Mouse (Mus musculus): Measurements from ENCODE around the gene Gm13271. TPM values are rescaled to one million over a fixed set of nuclear protein-coding genes. Genes with fewer than 3 reads are reported as not detected.
"Not testable (repeated sequence)": the region's sequence is repeated elsewhere in the genome, so short reads cannot be mapped to it uniquely, and the experiment has no call there.

Gm13271 gene
- not detected for polyA plus RNA-seq (2012; fragmentation: generic; extraction: Trizol)

DNA sequence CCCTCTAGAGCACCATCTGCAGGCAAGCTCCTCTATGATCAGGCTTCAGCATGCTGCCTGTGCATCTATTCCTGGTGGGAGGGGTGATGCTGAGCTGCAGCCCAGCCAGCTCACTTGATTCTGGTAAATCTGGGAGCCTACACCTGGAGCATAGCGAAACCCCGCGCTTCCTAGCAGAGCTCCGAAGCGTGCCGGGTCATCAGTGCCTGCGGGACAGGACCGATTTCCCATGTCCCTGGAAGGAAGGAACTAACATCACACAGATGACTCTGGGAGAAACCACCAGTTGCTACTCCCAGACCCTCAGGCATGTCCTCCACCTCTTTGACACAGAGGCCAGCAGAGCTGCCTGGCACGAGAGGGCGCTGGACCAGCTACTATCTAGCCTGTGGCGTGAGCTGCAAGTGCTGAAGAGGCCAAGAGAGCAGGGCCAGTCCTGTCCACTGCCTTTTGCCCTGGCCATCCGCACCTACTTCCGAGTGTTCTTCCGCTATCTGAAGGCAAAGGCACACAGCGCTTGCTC lies at the start of gene Gm13271:
Gm13271 (plus strand) TSS at position 51 of the 523 bp plus-strand sequence.
- not testable (repeated sequence) for H3K79me2 ChIP-seq (ENCODE audit: control insufficient read depth, insufficient read depth); H3K4me3 ChIP-seq; H3K36me3 ChIP-seq (ENCODE audit: control insufficient read depth, insufficient read depth); H3K27me3 ChIP-seq (ENCODE audit: control insufficient read depth, insufficient read depth, insufficient read length); H3ac ChIP-seq (ENCODE audit: control insufficient read depth, insufficient read length); H3K4me2 ChIP-seq (ENCODE audit: low read depth)

DNA sequence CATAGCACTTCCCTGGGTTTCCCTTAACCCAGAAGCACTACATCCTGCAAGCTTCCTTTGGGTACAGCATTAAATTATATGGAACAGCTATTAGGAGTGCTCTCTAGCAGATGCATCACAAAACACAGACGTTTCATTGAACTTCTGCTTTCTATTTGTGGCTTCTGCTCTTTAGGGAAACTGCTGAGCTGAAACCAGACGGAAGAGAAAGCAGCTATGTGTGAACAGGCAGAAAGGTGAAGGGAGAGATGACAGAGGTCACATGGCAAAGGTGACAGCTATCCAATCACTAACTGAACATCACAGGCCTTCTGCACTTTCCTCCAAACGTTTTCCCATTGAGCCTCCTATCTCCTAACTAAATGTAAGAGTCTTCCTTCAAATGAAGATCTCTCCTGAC lies 48.7 kb upstream of the Gm13271 start:
- Histone ChIP-seq H3K79me2 (ENCODE audit: control insufficient read depth, insufficient read depth) (no peaks in the 10 kb centered on the region), H3K36me3 (ENCODE audit: control insufficient read depth, insufficient read depth) (no peaks in the 10 kb centered on the region), H3K4me3 (no peak overlapping the region), H3ac (ENCODE audit: control insufficient read depth, insufficient read length) (no peak overlapping the region), H3K27me3 (ENCODE audit: control insufficient read depth, insufficient read depth, insufficient read length) (no peaks in the 10 kb centered on the region), H3K4me2 (ENCODE audit: low read depth) (no peak overlapping the region)
- TF ChIP-seq E2F4 (IDR thresholded peaks at IDR 0.05; ENCODE audit: insufficient read depth) (no peak), REST (IDR thresholded peaks at IDR 0.05; ENCODE audit: insufficient read depth, insufficient read length) (no peak), USF1 (IDR thresholded peaks at IDR 0.05; ENCODE audit: low read depth) (no peak), SRF (IDR thresholded peaks at IDR 0.05; ENCODE audit: control insufficient read depth, insufficient read length, low read depth) (no peak), CEBPB (IDR thresholded peaks at IDR 0.05; ENCODE audit: insufficient read depth, poor library complexity, severe bottlenecking) (no peak), MAX (IDR thresholded peaks at IDR 0.05; ENCODE audit: low read depth) (no peak), TCF3 (IDR thresholded peaks at IDR 0.05; ENCODE audit: insufficient read length, low read depth) (no peak), MYOD1 (IDR thresholded peaks at IDR 0.05; ENCODE audit: control insufficient read depth in 1 of 3, insufficient read length in 2 of 3, low read depth in 2 of 3) (no peak), MYOG (IDR thresholded peaks at IDR 0.05; ENCODE audit: control insufficient read depth in 1 of 3, insufficient read depth in 1 of 3, insufficient read length in 2 of 3, low read depth in 2 of 3) (no peak), POLR2A (IDR thresholded peaks at IDR 0.05; ENCODE audit: insufficient read length, low read depth) (no peak), POLR2AphosphoS2 (IDR thresholded peaks at IDR 0.05; ENCODE audit: insufficient read length, low read depth) (no peak), TCF12 (IDR thresholded peaks at IDR 0.05; ENCODE audit: insufficient read depth, poor library complexity, severe bottlenecking) (no peak)

GRCm38 (mm10) chr4:88707128-88707826 lies 47.4 kb upstream of the Gm13271 start:
- H3K4me2 ChIP-seq (ENCODE audit: low read depth): no peak overlapping the region
- TF ChIP-seq POLR2A (IDR thresholded peaks at IDR 0.05; ENCODE audit: insufficient read length, low read depth) (no peak), CEBPB (IDR thresholded peaks at IDR 0.05; ENCODE audit: insufficient read depth, poor library complexity, severe bottlenecking) (no peak), TCF3 (IDR thresholded peaks at IDR 0.05; ENCODE audit: insufficient read length, low read depth) (no peak)
- H3K27me3 ChIP-seq (ENCODE audit: control insufficient read depth, insufficient read depth, insufficient read length): no peaks in the 10 kb centered on the region
- no peak overlapping the region for H3ac ChIP-seq (ENCODE audit: control insufficient read depth, insufficient read length)
- no peak overlapping the region for H3K4me3 ChIP-seq
- no peaks in the 10 kb centered on the region for H3K36me3 ChIP-seq (ENCODE audit: control insufficient read depth, insufficient read depth)
- no peaks in the 10 kb centered on the region for H3K79me2 ChIP-seq (ENCODE audit: control insufficient read depth, insufficient read depth)

DNA sequence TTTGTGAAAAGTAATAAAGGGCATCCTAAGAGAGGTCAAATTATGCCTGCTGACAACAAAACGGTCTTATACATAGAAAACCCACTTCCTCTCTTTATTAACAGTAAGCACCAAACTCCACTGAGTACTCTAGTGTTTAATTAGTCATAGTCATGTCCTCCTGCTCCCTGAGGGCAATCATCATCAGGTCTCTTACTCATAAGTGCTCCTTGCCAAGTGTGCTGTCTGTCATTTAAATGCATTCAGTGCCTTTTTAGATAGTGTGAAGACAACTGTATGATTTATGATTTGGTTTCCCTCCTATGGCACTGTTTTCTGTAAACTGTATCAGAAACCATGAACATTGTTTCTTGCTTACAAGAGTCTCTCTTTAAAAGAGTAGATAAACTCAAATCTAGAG lies 40.4 kb upstream of the Gm13271 start:
- H3K36me3 ChIP-seq (ENCODE audit: control insufficient read depth, insufficient read depth): peaks cover 17% of the 10 kb centered on the region
- H3ac ChIP-seq (ENCODE audit: control insufficient read depth, insufficient read length): no peak overlapping the region
- peak overlapping the region; percentile 30 for H3K4me2 ChIP-seq (ENCODE audit: low read depth)
- TF ChIP-seq USF1 (IDR thresholded peaks at IDR 0.05; ENCODE audit: low read depth): no peak
- TF ChIP-seq E2F4 (IDR thresholded peaks at IDR 0.05; ENCODE audit: insufficient read depth): no peak
- no peak for TF ChIP-seq MYOG (IDR thresholded peaks at IDR 0.05; ENCODE audit: control insufficient read depth in 1 of 3, insufficient read depth in 1 of 3, insufficient read length in 2 of 3, low read depth in 2 of 3)
- no peak for TF ChIP-seq MYOD1 (IDR thresholded peaks at IDR 0.05; ENCODE audit: control insufficient read depth in 1 of 3, insufficient read length in 2 of 3, low read depth in 2 of 3)
- TF ChIP-seq TCF12 (IDR thresholded peaks at IDR 0.05; ENCODE audit: insufficient read depth, poor library complexity, severe bottlenecking): no peak
- no peak for TF ChIP-seq POLR2A (IDR thresholded peaks at IDR 0.05; ENCODE audit: insufficient read length, low read depth)
- TF ChIP-seq POLR2AphosphoS2 (IDR thresholded peaks at IDR 0.05; ENCODE audit: insufficient read length, low read depth): no peak
- no peak overlapping the region for H3K4me3 ChIP-seq
- no peaks in the 10 kb centered on the region for H3K27me3 ChIP-seq (ENCODE audit: control insufficient read depth, insufficient read depth, insufficient read length)
- H3K79me2 ChIP-seq (ENCODE audit: control insufficient read depth, insufficient read depth): peaks cover 37% of the 10 kb centered on the region

DNA sequence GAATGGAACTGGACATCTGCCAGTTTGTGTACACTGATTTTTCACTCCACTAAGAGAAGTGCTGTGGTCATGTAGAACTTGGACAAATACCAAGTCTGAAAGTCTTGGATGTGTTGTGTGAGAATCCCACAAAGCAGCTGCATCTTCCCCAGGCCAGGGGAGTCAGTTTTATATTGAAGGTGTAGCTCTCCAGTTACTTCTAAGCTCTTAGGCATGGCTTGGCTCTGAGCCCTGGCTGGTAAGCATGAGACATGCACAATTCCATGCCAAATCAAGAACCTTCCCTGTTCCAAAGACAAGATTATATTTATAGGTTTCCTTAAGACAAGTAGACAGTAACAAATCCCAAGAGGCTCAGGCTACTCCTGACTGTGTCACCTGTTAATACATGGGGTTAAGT lies 39.6 kb upstream of the Gm13271 start:
- TF ChIP-seq E2F4 (IDR thresholded peaks at IDR 0.05; ENCODE audit: insufficient read depth) (no peak), TCF3 (IDR thresholded peaks at IDR 0.05; ENCODE audit: insufficient read length, low read depth) (no peak), SRF (IDR thresholded peaks at IDR 0.05; ENCODE audit: control insufficient read depth, insufficient read length, low read depth) (no peak), USF1 (IDR thresholded peaks at IDR 0.05; ENCODE audit: low read depth) (no peak), MYOG (IDR thresholded peaks at IDR 0.05; ENCODE audit: control insufficient read depth in 1 of 3, insufficient read depth in 1 of 3, insufficient read length in 2 of 3, low read depth in 2 of 3) (peak in 1 of 3 experiments; percentile 61), REST (IDR thresholded peaks at IDR 0.05; ENCODE audit: insufficient read depth, insufficient read length) (no peak), TCF12 (IDR thresholded peaks at IDR 0.05; ENCODE audit: insufficient read depth, poor library complexity, severe bottlenecking) (no peak), MAX (IDR thresholded peaks at IDR 0.05; ENCODE audit: low read depth) (no peak), CEBPB (IDR thresholded peaks at IDR 0.05; ENCODE audit: insufficient read depth, poor library complexity, severe bottlenecking) (no peak), POLR2AphosphoS2 (IDR thresholded peaks at IDR 0.05; ENCODE audit: insufficient read length, low read depth) (no peak), MYOD1 (IDR thresholded peaks at IDR 0.05; ENCODE audit: control insufficient read depth in 1 of 3, insufficient read length in 2 of 3, low read depth in 2 of 3) (peak in 1 of 3 experiments; percentile 55), POLR2A (IDR thresholded peaks at IDR 0.05; ENCODE audit: insufficient read length, low read depth) (no peak)
- Histone ChIP-seq H3ac (ENCODE audit: control insufficient read depth, insufficient read length) (no peak overlapping the region), H3K36me3 (ENCODE audit: control insufficient read depth, insufficient read depth) (peaks cover 17% of the 10 kb centered on the region), H3K4me2 (ENCODE audit: low read depth) (peak overlapping the region; percentile 30), H3K27me3 (ENCODE audit: control insufficient read depth, insufficient read depth, insufficient read length) (no peaks in the 10 kb centered on the region), H3K4me3 (no peak overlapping the region), H3K79me2 (ENCODE audit: control insufficient read depth, insufficient read depth) (peaks cover 44% of the 10 kb centered on the region)
